Mouse (Mus musculus): ENCODE results near the gene Apopt1. TPM values are rescaled to one million over a fixed set of nuclear protein-coding genes. Genes with fewer than 3 reads are reported as not detected.

Apopt1 gene
- 10 to 100 TPM; 69.2 to 69.5 TPM for polyA plus RNA-seq (2017; shearing (Covaris generic))

GRCm38 (mm10) chr12:111713004-111713651 lies at the start of gene Apopt1, which contains the start of gene Bag5:
Gene Apopt1 (plus strand): TSS chr12:111713261.
Gene Bag5 (minus strand): TSS chr12:111713257.
- peak; percentile 99 for ATAC-seq

GRCm38 (mm10) chr12:111664144-111664634 lies 48.9 kb upstream of the Apopt1 start:
- ATAC-seq = no peak

- no peak for ATAC-seq
Measured at GRCm38 (mm10) chr12:111665041-111665880, 47.8 kb upstream of the Apopt1 start.

- ATAC-seq = no peak
Measured at GRCm38 (mm10) chr12:111666380-111666779, 46.7 kb upstream of the Apopt1 start.

GRCm38 (mm10) chr12:111667421-111667820 lies 45.6 kb upstream of the Apopt1 start:
- ATAC-seq = no peak

GRCm38 (mm10) chr12:111668457-111668912 lies 44.6 kb upstream of the Apopt1 start:
- peak; percentile 79 for ATAC-seq

- ATAC-seq = no peak
Measured at GRCm38 (mm10) chr12:111669000-111669788, 43.9 kb upstream of the Apopt1 start.

- no peak for ATAC-seq
Measured at GRCm38 (mm10) chr12:111669961-111670360, 43.1 kb upstream of the Apopt1 start.

- no peak for ATAC-seq
Measured at GRCm38 (mm10) chr12:111670371-111670971, 42.6 kb upstream of the Apopt1 start.

GRCm38 (mm10) chr12:111670976-111671375 lies 42.1 kb upstream of the Apopt1 start:
- ATAC-seq = no peak

- ATAC-seq = peak; percentile 67
Measured at GRCm38 (mm10) chr12:111671431-111671902, 41.6 kb upstream of the Apopt1 start.

- peak; percentile 40 for ATAC-seq
Measured at GRCm38 (mm10) chr12:111672176-111672575, 40.9 kb upstream of the Apopt1 start, which contains the start of gene Ckb. Gene Ckb (minus strand): TSS chr12:111672338.

- no peak for ATAC-seq
Measured at GRCm38 (mm10) chr12:111672581-111672980, 40.5 kb upstream of the Apopt1 start.

GRCm38 (mm10) chr12:111674850-111675486 lies 38.1 kb upstream of the Apopt1 start:
- ATAC-seq = no peak

GRCm38 (mm10) chr12:111675797-111676580 lies 37.1 kb upstream of the Apopt1 start:
- ATAC-seq = no peak

- peak; percentile 24 for ATAC-seq
Measured at GRCm38 (mm10) chr12:111677421-111677820, 35.6 kb upstream of the Apopt1 start.

- ATAC-seq = peak; percentile 99
Measured at GRCm38 (mm10) chr12:111677882-111678669, 35.0 kb upstream of the Apopt1 start, which contains the start of gene Trmt61a. Gene Trmt61a (plus strand): TSS chr12:111678105.

- no peak for ATAC-seq
Measured at GRCm38 (mm10) chr12:111678670-111678933, 34.5 kb upstream of the Apopt1 start.

- no peak for ATAC-seq
Measured at GRCm38 (mm10) chr12:111678997-111679396, 34.1 kb upstream of the Apopt1 start.

GRCm38 (mm10) chr12:111680661-111681060 lies 32.4 kb upstream of the Apopt1 start:
- ATAC-seq = no peak
